ENCODE assay signal across 25 mouse cellular contexts in the genomic region with DNA sequence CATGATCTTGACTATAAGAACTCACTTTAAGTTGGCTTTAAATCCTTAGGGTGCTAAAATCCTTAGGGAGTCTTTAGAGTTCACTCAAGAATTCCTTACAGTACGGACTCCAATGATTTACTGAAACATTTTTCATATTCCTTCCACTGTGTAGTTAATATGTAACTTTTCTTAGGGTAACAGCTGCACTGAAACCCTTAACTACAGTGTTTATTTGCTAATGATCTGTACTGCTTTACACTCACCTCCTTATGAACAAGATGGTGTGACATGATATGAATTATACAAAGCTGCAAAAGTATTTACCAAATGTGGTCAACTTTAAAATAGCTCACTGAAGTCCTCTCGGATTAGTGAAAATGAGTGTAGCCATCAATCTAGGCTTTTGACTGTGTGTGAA. TPM values are rescaled to one million over a fixed set of nuclear protein-coding genes. Genes with fewer than 3 reads are reported as not detected.
DNase-seq lines count a peak whose midpoint lies in the region; ATAC-seq and TF ChIP-seq lines count a peak whose summit lies in the region.
"Had no signal": no experiment of that assay in that cellular context is flagged by ENCODE, and none has a peak within 500 bp of the region (broad histone marks: within the 10 kb centered on the region; RNA-seq: fewer than 3 reads in every experiment).

No protein-coding gene starts in this region.

- H3K4me3 ChIP-seq in intestine, embryonic 15.5 days (replicated peaks), result no peak overlapping the region
- no peak overlapping the region for H3K4me3 ChIP-seq in intestine, postnatal 0 days (ENCODE audit: low read depth, low read length)
- H3K4me3 ChIP-seq in stomach, embryonic 16.5 days (replicated peaks; ENCODE audit: low read length), result no peak overlapping the region
- no peak overlapping the region for H3K4me3 ChIP-seq in stomach, postnatal 0 days (ENCODE audit: low read depth, low read length)
- no peak overlapping the region for H3K4me3 ChIP-seq in limb, embryonic 10.5 days
- H3K4me3 ChIP-seq: erythroblast, embryonic 14.5 days; forebrain, embryonic 12.5 days; forebrain, embryonic 15.5 days; heart, embryonic 12.5 days; heart, embryonic 15.5 days; hindbrain, embryonic 10.5 days; hindbrain, embryonic 13.5 days had no signal

- no peak for DNase-seq in stomach, postnatal 0 days (ENCODE audit: low spot score)
- DNase-seq in limb, embryonic 10.5 days (ENCODE audit: low spot score), result no peak
- DNase-seq in yolk sac, embryonic 10.5 days (ENCODE audit: low spot score), result no peak
- DNase-seq: adrenal gland, adult 8-10 months; adrenal gland, postnatal 25 days; cerebellum, adult 11-12 months; cerebellum, adult 8-10 months; cerebellum, postnatal 25 days; embryo, embryonic 11 days; gastrocnemius, postnatal 25 days; heart, adult 18-20 months; heart, postnatal 10 days; heart, postnatal 36 days had no signal

- no peaks in the 10 kb centered on the region for H3K9me3 ChIP-seq in intestine, embryonic 15.5 days
- H3K9me3 ChIP-seq in intestine, postnatal 0 days (ENCODE audit: control insufficient read depth), result no peaks in the 10 kb centered on the region
- H3K9me3 ChIP-seq in stomach, embryonic 16.5 days (replicated peaks; ENCODE audit: control insufficient read depth, low read length), result no peaks in the 10 kb centered on the region
- H3K9me3 ChIP-seq in stomach, postnatal 0 days (ENCODE audit: control insufficient read depth, low read length), result no peaks in the 10 kb centered on the region
- no peaks in the 10 kb centered on the region for H3K9me3 ChIP-seq in limb, embryonic 10.5 days (replicated peaks)
- H3K9me3 ChIP-seq: forebrain, embryonic 12.5 days; forebrain, embryonic 15.5 days; heart, embryonic 12.5 days; heart, embryonic 15.5 days; hindbrain, embryonic 10.5 days; hindbrain, embryonic 13.5 days had no signal

- no peak overlapping the region for H3K4me2 ChIP-seq in intestine, embryonic 15.5 days (replicated peaks)
- H3K4me2 ChIP-seq in intestine, postnatal 0 days (replicated peaks; ENCODE audit: low read depth), result no peak overlapping the region
- H3K4me2 ChIP-seq in stomach, embryonic 16.5 days (ENCODE audit: low read depth, low read length), result no peak overlapping the region
- H3K4me2 ChIP-seq in stomach, postnatal 0 days (replicated peaks; ENCODE audit: low read depth), result no peak overlapping the region
- H3K4me2 ChIP-seq: forebrain, embryonic 12.5 days; forebrain, embryonic 15.5 days; heart, embryonic 12.5 days; heart, embryonic 15.5 days; hindbrain, embryonic 13.5 days had no signal

- WGBS in intestine, embryonic 15.5 days, result 70% methylated on average over 2 of the region's 2 CpGs
- WGBS in intestine, postnatal 0 days, result 49% methylated on average over 2 of the region's 2 CpGs
- WGBS in stomach, embryonic 16.5 days, result 50% methylated on average over 2 of the region's 2 CpGs
- WGBS in stomach, postnatal 0 days, result 39% methylated on average over 2 of the region's 2 CpGs
- WGBS in limb, embryonic 10.5 days, result 87% methylated on average over 2 of the region's 2 CpGs

- no peak overlapping the region for H3K27ac ChIP-seq in intestine, embryonic 15.5 days
- H3K27ac ChIP-seq in intestine, postnatal 0 days (ENCODE audit: low read depth, low read length), result no peak overlapping the region
- H3K27ac ChIP-seq in stomach, embryonic 16.5 days (ENCODE audit: low read length), result no peak overlapping the region
- no peak overlapping the region for H3K27ac ChIP-seq in stomach, postnatal 0 days (replicated peaks)
- peak overlapping the region; percentile 77; the same call in 1 of the 2 replicates for H3K27ac ChIP-seq in limb, embryonic 10.5 days
- H3K27ac ChIP-seq: forebrain, embryonic 12.5 days; forebrain, embryonic 15.5 days; heart, embryonic 15.5 days; hindbrain, embryonic 10.5 days; hindbrain, embryonic 13.5 days had no signal

- no peaks in the 10 kb centered on the region for H3K36me3 ChIP-seq in intestine, embryonic 15.5 days
- H3K36me3 ChIP-seq in intestine, postnatal 0 days (ENCODE audit: control insufficient read depth, insufficient read depth), result no peaks in the 10 kb centered on the region
- no peaks in the 10 kb centered on the region for H3K36me3 ChIP-seq in stomach, embryonic 16.5 days (ENCODE audit: control insufficient read depth, insufficient read depth, low read length)
- H3K36me3 ChIP-seq in stomach, postnatal 0 days (ENCODE audit: control insufficient read depth, insufficient read depth, low read length), result no peaks in the 10 kb centered on the region
- H3K36me3 ChIP-seq in limb, embryonic 10.5 days, result no peaks in the 10 kb centered on the region
- H3K36me3 ChIP-seq: heart, embryonic 12.5 days; heart, embryonic 15.5 days; hindbrain, embryonic 10.5 days had no signal

- no peak for TF ChIP-seq EP300 in stomach, postnatal 0 days (optimal IDR thresholded peaks at IDR 0.05)

- H3K9ac ChIP-seq in intestine, embryonic 15.5 days, result no peak overlapping the region
- no peak overlapping the region for H3K9ac ChIP-seq in intestine, postnatal 0 days (ENCODE audit: low read depth, low read length)
- no peak overlapping the region for H3K9ac ChIP-seq in stomach, embryonic 16.5 days (ENCODE audit: low read length)
- no peak overlapping the region for H3K9ac ChIP-seq in stomach, postnatal 0 days (ENCODE audit: low read length)
- H3K9ac ChIP-seq: forebrain, embryonic 12.5 days; forebrain, embryonic 15.5 days; heart, embryonic 12.5 days; heart, embryonic 15.5 days; hindbrain, embryonic 13.5 days had no signal

- H3K27me3 ChIP-seq in intestine, embryonic 15.5 days (replicated peaks), result no peaks in the 10 kb centered on the region
- no peaks in the 10 kb centered on the region for H3K27me3 ChIP-seq in intestine, postnatal 0 days (replicated peaks; ENCODE audit: control insufficient read depth, insufficient read depth, low read length)
- H3K27me3 ChIP-seq in stomach, embryonic 16.5 days (ENCODE audit: control insufficient read depth, insufficient read depth, low read length), result no peaks in the 10 kb centered on the region
- no peaks in the 10 kb centered on the region for H3K27me3 ChIP-seq in stomach, postnatal 0 days (ENCODE audit: control insufficient read depth, insufficient read depth, low read length)
- no peaks in the 10 kb centered on the region for H3K27me3 ChIP-seq in limb, embryonic 10.5 days (ENCODE audit: low read depth, poor library complexity, severe bottlenecking)
- H3K27me3 ChIP-seq: forebrain, embryonic 12.5 days; forebrain, embryonic 15.5 days; heart, embryonic 12.5 days; heart, embryonic 15.5 days; hindbrain, embryonic 13.5 days had no signal

- no peaks in the 10 kb centered on the region for H3K4me1 ChIP-seq in intestine, embryonic 15.5 days (replicated peaks)
- 0 out of 2 replicates have a peak, but pooled peaks cover 3% of the 10 kb centered on the region for H3K4me1 ChIP-seq in intestine, postnatal 0 days (replicated peaks; ENCODE audit: control insufficient read depth, insufficient read depth, low read length)
- H3K4me1 ChIP-seq in stomach, embryonic 16.5 days (ENCODE audit: control insufficient read depth, insufficient read depth, low read length), result no peaks in the 10 kb centered on the region
- H3K4me1 ChIP-seq in stomach, postnatal 0 days (replicated peaks; ENCODE audit: control insufficient read depth, insufficient read depth), result no peaks in the 10 kb centered on the region
- H3K4me1 ChIP-seq in limb, embryonic 10.5 days, result peaks cover 48% of the 10 kb centered on the region
- H3K4me1 ChIP-seq: forebrain, embryonic 12.5 days; forebrain, embryonic 15.5 days; hindbrain, embryonic 10.5 days had no signal

- ATAC-seq in intestine, embryonic 15.5 days, result peak; percentile 67
- no peak for ATAC-seq in intestine, postnatal 0 days
- peak; percentile 60; the same call in 1 of the 2 replicates for ATAC-seq in stomach, embryonic 16.5 days (ENCODE audit: insufficient read depth, low FRiP score)
- no peak for ATAC-seq in stomach, postnatal 0 days (ENCODE audit: low FRiP score, low TSS enrichment)
- ATAC-seq: activated CD4-positive, CD25-positive, alpha-beta regulatory T cell, adult 4 months; forebrain, embryonic 15.5 days; hindbrain, embryonic 16.5 days had no signal

- no peak for TF ChIP-seq CTCF in intestine, postnatal 0 days (IDR thresholded peaks at IDR 0.05; ENCODE audit: low read depth)
- TF ChIP-seq CTCF in stomach, postnatal 0 days (IDR thresholded peaks at IDR 0.05; ENCODE audit: low read depth), result no peak

RNA-seq across cellular contexts. Expression of gene Mab21l1, which starts 35.8 kb away (rescaled TPM):
- polyA plus RNA-seq in intestine, embryonic 15.5 days (2015; fragmentation: Nextera tagmentation; extraction: Ambion mirVana), result 10.7 and 13.0 TPM in 2 replicates
- polyA plus RNA-seq in intestine, postnatal 0 days (2015; fragmentation: Nextera tagmentation; extraction: Ambion mirVana), result 4.0 TPM in 2 replicates
- 8.4 and 8.6 TPM in 2 replicates for polyA plus RNA-seq in stomach, embryonic 16.5 days (2015; fragmentation: Nextera tagmentation; extraction: Ambion mirVana)
- polyA plus RNA-seq in stomach, postnatal 0 days (2015; fragmentation: Nextera tagmentation; extraction: Ambion mirVana), result 2.9 and 3.7 TPM in 2 replicates
- polyA plus RNA-seq in limb, embryonic 10.5 days (2016; fragmentation: Nextera tagmentation; extraction: Ambion mirVana), result 34.9 and 67.2 TPM in 2 replicates
- polyA plus RNA-seq: erythroblast, embryonic 14.5 days had no signal

Comparison
In these comparisons a context has a peak if more than half of its experiments do, and no peak if none do; other contexts are left out.
1. ATAC-seq: peak in intestine, embryonic 15.5 days (single experiment) and stomach, embryonic 16.5 days (single experiment); none in intestine, postnatal 0 days (single experiment) and stomach, postnatal 0 days (single experiment).